Mouse (Mus musculus) brain, embryonic 14.5 days (tissue): ENCODE measurements around the gene Kif1a. TPM values are rescaled to one million over a fixed set of nuclear protein-coding genes. Genes with fewer than 3 reads are reported as not detected.

Experiments used
- DNase-seq: peaks from one replicate; pipeline ENCODE4 v3.0.0-alpha.2; 2011; ENCODE audit warnings: low read depth
- CTCF ChIP-seq: fragments of 200-500 bp; IDR thresholded peaks from 2 replicates; pipeline ENCODE4 v1.5.1; 2012; ENCODE audit warnings: inconsistent platforms, mild to moderate bottlenecking, moderate library complexity, borderline replicate concordance; ENCODE audit not compliant: insufficient read depth, insufficient read length; ENCODE audit errors: extremely low read depth
- POLR2A ChIP-seq: fragments of 200-500 bp; IDR thresholded peaks from 2 replicates; pipeline ENCODE4 v1.6.1; 2012; ENCODE audit warnings: mild to moderate bottlenecking, inconsistent platforms, borderline replicate concordance; ENCODE audit not compliant: poor library complexity, insufficient read depth, insufficient read length, severe bottlenecking; ENCODE audit errors: extremely low read depth
- polyA plus RNA-seq: library from polyadenylated mRNA; depleted of rRNA; stranded (reverse); fragments of >200 nt; gene quantifications from 2 replicates; pipeline ENCODE4 v1.2.3, GENCODE M21; 2012

Gene Kif1a
- polyA plus RNA-seq, 1 experiment: 213 TPM

- DNase-seq: no peak
- TF ChIP-seq CTCF (no peak), POLR2A (no peak)
These were observed 51.7 kb downstream of the Kif1a start for GRCm38 (mm10) chr1:93050071-93050470.

- no peak for TF ChIP-seq CTCF
- TF ChIP-seq POLR2A: no peak
- no peak for DNase-seq
These were observed 55.5 kb downstream of the Kif1a start for GRCm38 (mm10) chr1:93046153-93046789.

GRCm38 (mm10) chr1:93035981-93036380 lies 65.8 kb downstream of the Kif1a start:
- no peak for DNase-seq
- TF ChIP-seq POLR2A (no peak), CTCF (no peak)

GRCm38 (mm10) chr1:93033989-93034388 lies 67.8 kb downstream of the Kif1a start:
- DNase-seq: no peak
- no peak for TF ChIP-seq CTCF
- TF ChIP-seq POLR2A: no peak

GRCm38 (mm10) chr1:93031199-93031598 lies 70.6 kb downstream of the Kif1a start:
- no peak for TF ChIP-seq POLR2A
- TF ChIP-seq CTCF: no peak
- DNase-seq: no peak

GRCm38 (mm10) chr1:93030060-93030459 lies 71.7 kb downstream of the Kif1a start:
- TF ChIP-seq CTCF: no peak
- no peak for TF ChIP-seq POLR2A

GRCm38 (mm10) chr1:93029387-93029786 lies 72.4 kb downstream of the Kif1a start:
- no peak for DNase-seq
- TF ChIP-seq CTCF (peak; percentile 11; the same call in 1 of the 2 replicates), POLR2A (no peak)

More at GRCm38 (mm10) chr1:93030060-93030459, 71.7 kb downstream of the Kif1a start:
- DNase-seq: no peak

GRCm38 (mm10) chr1:93026600-93026999 lies 75.2 kb downstream of the Kif1a start:
- DNase-seq: no peak
- TF ChIP-seq CTCF: no peak
- no peak for TF ChIP-seq POLR2A

- TF ChIP-seq POLR2A (no peak), CTCF (no peak)
These were observed 81.1 kb downstream of the Kif1a start for GRCm38 (mm10) chr1:93020602-93021001.

GRCm38 (mm10) chr1:93018716-93019115 lies 83.0 kb downstream of the Kif1a start:
- no peak for DNase-seq
- TF ChIP-seq POLR2A (no peak), CTCF (no peak)

More at GRCm38 (mm10) chr1:93020602-93021001, 81.1 kb downstream of the Kif1a start:
- DNase-seq: no peak

- DNase-seq: no peak
- TF ChIP-seq POLR2A (no peak), CTCF (no peak)
These were observed 86.6 kb downstream of the Kif1a start for GRCm38 (mm10) chr1:93015136-93015535.

- TF ChIP-seq POLR2A: no peak
- peak; percentile 90 for TF ChIP-seq CTCF
- peak; percentile 67 for DNase-seq
These were observed 87.3 kb downstream of the Kif1a start for GRCm38 (mm10) chr1:93014460-93014859.
